In genomic region chr17:37863901-37864300, GRCm38 (mm10) we compare ENCODE assay signal across 37 mouse cellular contexts. TPM values are rescaled to one million over a fixed set of nuclear protein-coding genes. Genes with fewer than 3 reads are reported as not detected.
"Had no signal": no experiment of that assay in that cellular context is flagged by ENCODE, and none has a peak within 500 bp of the region (broad histone marks: within the 10 kb centered on the region; RNA-seq: fewer than 3 reads in every experiment).

No protein-coding gene starts in this region.

- H3K36me3 ChIP-seq: embryonic facial prominence, embryonic 10.5 days; embryonic facial prominence, embryonic 12.5 days; embryonic facial prominence, embryonic 13.5 days; embryonic facial prominence, embryonic 15.5 days; forebrain, embryonic 10.5 days; forebrain, embryonic 12.5 days; forebrain, embryonic 15.5 days; heart, embryonic 10.5 days had no signal

- H3K4me3 ChIP-seq: embryonic facial prominence, embryonic 10.5 days; embryonic facial prominence, embryonic 12.5 days; embryonic facial prominence, embryonic 13.5 days; embryonic facial prominence, embryonic 15.5 days; erythroblast, embryonic 14.5 days; forebrain, embryonic 10.5 days; forebrain, embryonic 12.5 days; forebrain, embryonic 13.5 days; forebrain, embryonic 15.5 days; gastrocnemius, adult 2 months; heart, adult 2 months; heart, embryonic 10.5 days had no signal

- H3K4me1 ChIP-seq: embryonic facial prominence, embryonic 10.5 days; embryonic facial prominence, embryonic 12.5 days; embryonic facial prominence, embryonic 13.5 days; embryonic facial prominence, embryonic 15.5 days; forebrain, embryonic 10.5 days; forebrain, embryonic 12.5 days; forebrain, embryonic 13.5 days; forebrain, embryonic 15.5 days; heart, embryonic 10.5 days had no signal

- H3K27me3 ChIP-seq: embryonic facial prominence, embryonic 12.5 days; embryonic facial prominence, embryonic 13.5 days; embryonic facial prominence, embryonic 15.5 days; forebrain, embryonic 12.5 days; forebrain, embryonic 13.5 days; forebrain, embryonic 15.5 days had no signal

- H3K4me2 ChIP-seq: embryonic facial prominence, embryonic 12.5 days; embryonic facial prominence, embryonic 13.5 days; embryonic facial prominence, embryonic 15.5 days; forebrain, embryonic 12.5 days; forebrain, embryonic 13.5 days; forebrain, embryonic 15.5 days had no signal

- ATAC-seq: forebrain, embryonic 13.5 days; forebrain, embryonic 14.5 days; forebrain, embryonic 15.5 days; forebrain, embryonic 16.5 days; forebrain, postnatal 0 days had no signal

- H3K9me3 ChIP-seq: embryonic facial prominence, embryonic 12.5 days; embryonic facial prominence, embryonic 13.5 days; embryonic facial prominence, embryonic 15.5 days; forebrain, embryonic 12.5 days; forebrain, embryonic 15.5 days; heart, embryonic 10.5 days had no signal

- H3K9ac ChIP-seq: embryonic facial prominence, embryonic 12.5 days; embryonic facial prominence, embryonic 13.5 days; embryonic facial prominence, embryonic 15.5 days; forebrain, embryonic 12.5 days; forebrain, embryonic 13.5 days; forebrain, embryonic 15.5 days; forebrain, postnatal 0 days had no signal

- DNase-seq: cerebellum, adult 9-11 months; cerebellum, postnatal 10 days; cerebellum, postnatal 14 days; cerebellum, postnatal 25 days; cerebellum, postnatal 36 days; embryo, embryonic 11 days; forebrain, postnatal 0 days; gastrocnemius, adult 2 months; gastrocnemius, postnatal 10 days; gastrocnemius, postnatal 14 days; gastrocnemius, postnatal 36 days; heart, adult 18-20 months; heart, adult 2 months had no signal

- H3K27ac ChIP-seq: embryonic facial prominence, embryonic 10.5 days; embryonic facial prominence, embryonic 12.5 days; embryonic facial prominence, embryonic 13.5 days; embryonic facial prominence, embryonic 15.5 days; forebrain, embryonic 10.5 days; forebrain, embryonic 12.5 days; forebrain, embryonic 13.5 days; forebrain, embryonic 15.5 days; gastrocnemius, adult 2 months; heart, adult 2 months; heart, embryonic 10.5 days had no signal

RNA-seq across cellular contexts. Expression of gene Olfr126, which starts 16.6 kb away (rescaled TPM):
- total RNA-seq: common myeloid progenitor, adult 5-6 weeks; forebrain, postnatal 0 days; gastrocnemius, adult 18-20 months; gastrocnemius, adult 2 months; gastrocnemius, adult 8-10 months; gastrocnemius, postnatal 10 days; gastrocnemius, postnatal 14 days; gastrocnemius, postnatal 36 days; gastrocnemius, postnatal 4 days; granulocyte monocyte progenitor cell, adult 5-6 weeks; heart, adult 18-20 months; heart, adult 2 months; heart, adult 8-10 months had no signal
- polyA plus RNA-seq: cortical plate, adult 2 months; embryonic facial prominence, embryonic 10.5 days; embryonic facial prominence, embryonic 11.5 days; embryonic facial prominence, embryonic 12.5 days; embryonic facial prominence, embryonic 13.5 days; embryonic facial prominence, embryonic 14.5 days; embryonic facial prominence, embryonic 15.5 days; erythroblast, embryonic 14.5 days; forebrain, embryonic 10.5 days; forebrain, embryonic 11.5 days; forebrain, embryonic 12.5 days; forebrain, embryonic 13.5 days; forebrain, embryonic 14.5 days; forebrain, embryonic 15.5 days; forebrain, embryonic 16.5 days; forebrain, postnatal 0 days; frontal cortex, adult 2 months; gonadal fat pad, adult 2 months; heart, adult 2 months; heart, embryonic 10.5 days had no signal

RNA-seq across cellular contexts. Expression of gene Olfr125, which starts 31.2 kb away (rescaled TPM):
- total RNA-seq: common myeloid progenitor, adult 5-6 weeks; forebrain, postnatal 0 days; gastrocnemius, adult 18-20 months; gastrocnemius, adult 2 months; gastrocnemius, adult 8-10 months; gastrocnemius, postnatal 10 days; gastrocnemius, postnatal 14 days; gastrocnemius, postnatal 36 days; gastrocnemius, postnatal 4 days; granulocyte monocyte progenitor cell, adult 5-6 weeks; heart, adult 18-20 months; heart, adult 2 months; heart, adult 8-10 months had no signal
- polyA plus RNA-seq: cortical plate, adult 2 months; embryonic facial prominence, embryonic 10.5 days; embryonic facial prominence, embryonic 11.5 days; embryonic facial prominence, embryonic 12.5 days; embryonic facial prominence, embryonic 13.5 days; embryonic facial prominence, embryonic 14.5 days; erythroblast, embryonic 14.5 days; forebrain, embryonic 10.5 days; forebrain, embryonic 11.5 days; forebrain, embryonic 12.5 days; forebrain, embryonic 13.5 days; forebrain, embryonic 14.5 days; forebrain, embryonic 15.5 days; forebrain, embryonic 16.5 days; forebrain, postnatal 0 days; frontal cortex, adult 2 months; gonadal fat pad, adult 2 months; heart, adult 2 months; heart, embryonic 10.5 days had no signal

RNA-seq across cellular contexts. Expression of gene Olfr127, which starts 36.3 kb away (rescaled TPM):
- total RNA-seq: common myeloid progenitor, adult 5-6 weeks; forebrain, postnatal 0 days; gastrocnemius, adult 18-20 months; gastrocnemius, adult 2 months; gastrocnemius, adult 8-10 months; gastrocnemius, postnatal 10 days; gastrocnemius, postnatal 14 days; gastrocnemius, postnatal 36 days; gastrocnemius, postnatal 4 days; granulocyte monocyte progenitor cell, adult 5-6 weeks; heart, adult 18-20 months; heart, adult 2 months; heart, adult 8-10 months had no signal
- polyA plus RNA-seq: cortical plate, adult 2 months; embryonic facial prominence, embryonic 10.5 days; embryonic facial prominence, embryonic 11.5 days; embryonic facial prominence, embryonic 12.5 days; embryonic facial prominence, embryonic 13.5 days; embryonic facial prominence, embryonic 14.5 days; embryonic facial prominence, embryonic 15.5 days; erythroblast, embryonic 14.5 days; forebrain, embryonic 10.5 days; forebrain, embryonic 11.5 days; forebrain, embryonic 12.5 days; forebrain, embryonic 13.5 days; forebrain, embryonic 14.5 days; forebrain, embryonic 15.5 days; forebrain, embryonic 16.5 days; forebrain, postnatal 0 days; frontal cortex, adult 2 months; gonadal fat pad, adult 2 months; heart, adult 2 months; heart, embryonic 10.5 days had no signal

RNA-seq across cellular contexts. Expression of gene Olfr128, which starts 56.4 kb away (rescaled TPM):
- total RNA-seq: common myeloid progenitor, adult 5-6 weeks; forebrain, postnatal 0 days; gastrocnemius, adult 18-20 months; gastrocnemius, adult 2 months; gastrocnemius, adult 8-10 months; gastrocnemius, postnatal 10 days; gastrocnemius, postnatal 14 days; gastrocnemius, postnatal 36 days; gastrocnemius, postnatal 4 days; granulocyte monocyte progenitor cell, adult 5-6 weeks; heart, adult 18-20 months; heart, adult 2 months; heart, adult 8-10 months had no signal
- polyA plus RNA-seq: cortical plate, adult 2 months; embryonic facial prominence, embryonic 10.5 days; embryonic facial prominence, embryonic 11.5 days; embryonic facial prominence, embryonic 12.5 days; embryonic facial prominence, embryonic 13.5 days; embryonic facial prominence, embryonic 14.5 days; embryonic facial prominence, embryonic 15.5 days; erythroblast, embryonic 14.5 days; forebrain, embryonic 10.5 days; forebrain, embryonic 11.5 days; forebrain, embryonic 12.5 days; forebrain, embryonic 13.5 days; forebrain, embryonic 14.5 days; forebrain, embryonic 15.5 days; forebrain, embryonic 16.5 days; forebrain, postnatal 0 days; frontal cortex, adult 2 months; gonadal fat pad, adult 2 months; heart, adult 2 months; heart, embryonic 10.5 days had no signal
